Mouse (Mus musculus) myocyte (in vitro differentiated cells): ENCODE measurements around the gene Fetub.

Source experiments
- CEBPB ChIP-seq: IDR thresholded peaks from 2 replicates; pipeline ENCODE4 v1.6.1; 2011; ENCODE audit warnings: mild to moderate bottlenecking, moderate library complexity; ENCODE audit not compliant: poor library complexity, insufficient read depth, severe bottlenecking
- E2F4 ChIP-seq: IDR thresholded peaks from one replicate; pipeline ENCODE4 v1.6.1; 2011; ENCODE audit warnings: mild to moderate bottlenecking, control low read depth, moderate library complexity; ENCODE audit not compliant: insufficient read depth
- MAX ChIP-seq: IDR thresholded peaks from one replicate; pipeline ENCODE4 v1.6.1; 2011; ENCODE audit warnings: low read depth, mild to moderate bottlenecking, control low read depth
- MYOD1 ChIP-seq, 3 experiments: IDR thresholded peaks; one replicate each; pipeline ENCODE4 v1.6.1; 2011; ENCODE audit warnings: control low read depth in 2 of 3, low read depth in 2 of 3, mild to moderate bottlenecking in 2 of 3, moderate library complexity in 1 of 3; ENCODE audit not compliant: insufficient read length in 2 of 3, control insufficient read depth in 1 of 3
- POLR2A ChIP-seq: IDR thresholded peaks from one replicate; pipeline ENCODE4 v1.6.1; 2011; ENCODE audit warnings: low read depth, mild to moderate bottlenecking, control low read depth, moderate library complexity; ENCODE audit not compliant: insufficient read length

DNA sequence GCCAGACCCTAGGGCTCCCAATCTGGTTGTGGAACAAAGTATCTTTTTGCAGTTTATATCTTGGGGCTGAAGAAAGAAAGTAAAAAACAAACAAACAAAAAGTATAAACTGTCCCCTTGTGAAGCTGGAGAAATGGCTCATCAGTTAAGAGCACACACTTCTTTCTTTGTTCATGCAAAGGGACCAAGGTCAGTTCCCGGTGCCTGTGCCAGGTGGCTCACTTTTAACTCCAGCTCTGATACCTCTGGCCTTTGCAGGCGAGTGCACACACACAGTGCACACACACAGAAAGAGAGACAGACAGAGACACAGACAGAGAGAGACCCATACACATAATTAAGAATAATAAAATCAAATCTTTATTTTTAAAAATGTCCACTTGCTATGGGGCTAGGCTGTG lies 21.5 kb upstream of the Fetub start:
- no peak for TF ChIP-seq POLR2A
- TF ChIP-seq CEBPB: no peak
- no peak for TF ChIP-seq MAX
- TF ChIP-seq MYOD1 (IDR thresholded peaks at IDR 0.05; ENCODE audit: control insufficient read depth in 1 of 3, insufficient read length in 2 of 3, low read depth in 2 of 3): no peak
- no peak for TF ChIP-seq E2F4
